Mouse (Mus musculus) c-Kit-negative CD71-positive TER-119-positive erythroid progenitor cells, embryonic 14.5 days (primary cell): ENCODE results near the gene Mcoln2.

ENCODE experiments used
- DNase-seq: peaks from one replicate; pipeline ENCODE4 v3.0.0-alpha.2; 2013; ENCODE audit warnings: low read depth, low spot score

The Mcoln2 gene

GRCm38 (mm10) chr3:146149156-146150057 is at the start of gene Mcoln2:
Gene Mcoln2, plus strand, starts transcription at chr3:146149833.
- no peak for DNase-seq

GRCm38 (mm10) chr3:146099925-146100324 is 49.7 kb upstream of the Mcoln2 start:
- no peak for DNase-seq

GRCm38 (mm10) chr3:146102049-146102448 is 47.6 kb upstream of the Mcoln2 start:
- no peak for DNase-seq

- DNase-seq = no peak
These were observed 42.4 kb upstream of the Mcoln2 start for GRCm38 (mm10) chr3:146107116-146107849.

- peak; percentile 4 for DNase-seq
These were observed 41.6 kb upstream of the Mcoln2 start, which contains the start of gene Wdr63 for GRCm38 (mm10) chr3:146107921-146108571. Gene Wdr63, minus strand, starts transcription at chr3:146108130.

GRCm38 (mm10) chr3:146108945-146109344 is 40.7 kb upstream of the Mcoln2 start:
- no peak for DNase-seq

GRCm38 (mm10) chr3:146110358-146110757 is 39.3 kb upstream of the Mcoln2 start:
- DNase-seq = no peak

GRCm38 (mm10) chr3:146110916-146111315 is 38.7 kb upstream of the Mcoln2 start:
- DNase-seq = no peak

- DNase-seq = no peak
These were observed 32.2 kb upstream of the Mcoln2 start, which contains the start of gene Mcoln3 for GRCm38 (mm10) chr3:146117258-146117996. Gene Mcoln3, plus strand, starts transcription at chr3:146117450.

- no peak for DNase-seq
These were observed 31.6 kb upstream of the Mcoln2 start for GRCm38 (mm10) chr3:146117997-146118457.

GRCm38 (mm10) chr3:146121310-146122124 is 28.1 kb upstream of the Mcoln2 start:
- no peak for DNase-seq

- DNase-seq = no peak
These were observed 27.6 kb upstream of the Mcoln2 start for GRCm38 (mm10) chr3:146122125-146122420.

- no peak for DNase-seq
These were observed 26.7 kb upstream of the Mcoln2 start for GRCm38 (mm10) chr3:146122807-146123463.

- no peak for DNase-seq
These were observed 26.2 kb upstream of the Mcoln2 start for GRCm38 (mm10) chr3:146123464-146123825.

GRCm38 (mm10) chr3:146127205-146127604 is 22.4 kb upstream of the Mcoln2 start:
- no peak for DNase-seq

- no peak for DNase-seq
These were observed 14.8 kb upstream of the Mcoln2 start for GRCm38 (mm10) chr3:146134834-146135233.

GRCm38 (mm10) chr3:146135417-146135816 is 14.2 kb upstream of the Mcoln2 start:
- DNase-seq = no peak

- no peak for DNase-seq
These were observed 13.2 kb upstream of the Mcoln2 start for GRCm38 (mm10) chr3:146136422-146136821.

- DNase-seq = no peak
These were observed 9.4 kb upstream of the Mcoln2 start for GRCm38 (mm10) chr3:146140276-146140675.

- DNase-seq = no peak
These were observed 7.1 kb upstream of the Mcoln2 start for GRCm38 (mm10) chr3:146142523-146142922.
